In the genomic region with DNA sequence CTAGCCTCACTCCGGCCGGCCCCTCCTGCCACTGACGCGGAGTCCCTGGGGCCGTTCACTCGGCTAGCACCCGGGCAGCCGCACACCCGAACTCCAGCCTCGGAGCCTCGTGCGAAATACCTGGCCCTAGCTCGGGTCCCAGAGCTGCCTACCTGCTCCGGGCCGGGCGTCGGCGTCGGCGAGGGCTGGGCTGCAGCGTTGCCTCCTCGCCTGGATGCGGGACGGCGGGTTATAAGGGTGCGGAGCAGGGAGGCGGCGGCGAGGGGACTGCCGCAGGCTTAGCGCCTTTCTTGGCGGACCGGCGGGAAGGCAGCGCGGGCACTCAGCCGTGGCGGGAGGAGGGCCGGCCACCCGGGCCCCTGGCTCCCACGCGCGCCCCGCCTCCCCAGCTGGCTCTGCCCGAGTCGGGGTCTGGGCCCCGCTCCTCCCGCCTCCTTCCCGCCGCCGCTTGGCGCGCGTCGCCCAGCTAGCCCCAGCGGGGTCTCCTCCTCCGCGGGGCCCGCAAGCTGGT, we compare ENCODE assay signal across 8 mouse cellular contexts. TPM values are rescaled to one million over a fixed set of nuclear protein-coding genes. Genes with fewer than 3 reads are reported as not detected.
DNase-seq lines count a peak whose midpoint lies in the region; ATAC-seq and TF ChIP-seq lines count a peak whose summit lies in the region.

No protein-coding gene starts in this region.

- under 1% methylated on average over 58 of the region's 59 CpGs for whole genome bisulfite sequencing in heart, embryonic 16.5 days
- 2% methylated on average over 54 of the region's 59 CpGs for WGBS in forebrain, postnatal 0 days
- WGBS in liver, embryonic 11.5 days, result under 1% methylated on average over 53 of the region's 59 CpGs
- WGBS in stomach, postnatal 0 days, result 2% methylated on average over 31 of the region's 59 CpGs

- ATAC-seq in heart, embryonic 16.5 days (replicated peaks; ENCODE audit: extremely low read depth, insufficient read depth, low FRiP score), result no peak
- no peak for ATAC-seq in forebrain, postnatal 0 days
- no peak for ATAC-seq in liver, embryonic 11.5 days (replicated peaks; ENCODE audit: low FRiP score)
- no peak for ATAC-seq in stomach, postnatal 0 days (ENCODE audit: low FRiP score, low TSS enrichment)

- no peak for TF ChIP-seq CTCF in forebrain, postnatal 0 days (IDR thresholded peaks at IDR 0.05; ENCODE audit: low read depth)
- no peak for TF ChIP-seq CTCF in stomach, postnatal 0 days (IDR thresholded peaks at IDR 0.05; ENCODE audit: low read depth)

- intact Hi-C loops in heart, postnatal 14 days (cut with DNase I), result no loop called here

- no peaks in the 10 kb centered on the region for H3K36me3 ChIP-seq in heart, embryonic 16.5 days (ENCODE audit: control insufficient read depth, insufficient read depth)
- no peaks in the 10 kb centered on the region for H3K36me3 ChIP-seq in forebrain, postnatal 0 days (ENCODE audit: insufficient read depth)
- H3K36me3 ChIP-seq in liver, embryonic 11.5 days (ENCODE audit: control insufficient read depth, insufficient read depth, low read length), result no peaks in the 10 kb centered on the region
- H3K36me3 ChIP-seq in stomach, postnatal 0 days (ENCODE audit: control insufficient read depth, insufficient read depth, low read length), result no peaks in the 10 kb centered on the region

- H3K27me3 ChIP-seq in heart, embryonic 16.5 days (ENCODE audit: control insufficient read depth, insufficient read depth, low read length), result peaks cover 63% of the 10 kb centered on the region
- peaks cover 46% of the 10 kb centered on the region for H3K27me3 ChIP-seq in forebrain, postnatal 0 days (ENCODE audit: insufficient read depth, low read length)
- peaks cover 65% of the 10 kb centered on the region for H3K27me3 ChIP-seq in liver, embryonic 11.5 days (replicated peaks; ENCODE audit: control insufficient read depth, insufficient read depth, low read length)
- peaks cover 7% of the 10 kb centered on the region; the same call in 1 of the 2 replicates for H3K27me3 ChIP-seq in stomach, postnatal 0 days (ENCODE audit: control insufficient read depth, insufficient read depth, low read length)

- H3K4me3 ChIP-seq in heart, embryonic 16.5 days (ENCODE audit: low read length), result peak overlapping the region; percentile 94
- H3K4me3 ChIP-seq in brown adipose tissue, adult 24 weeks (ENCODE audit: insufficient read depth, low read depth, low read length), result peak overlapping the region; percentile 64
- H3K4me3 ChIP-seq in forebrain, postnatal 0 days (ENCODE audit: low read depth, low read length), result peak overlapping the region; percentile 38
- peak overlapping the region; percentile 90 for H3K4me3 ChIP-seq in liver, embryonic 11.5 days (ENCODE audit: low read depth, low read length)
- peak overlapping the region; percentile 51 for H3K4me3 ChIP-seq in stomach, postnatal 0 days (ENCODE audit: low read depth, low read length)

- H3K4me2 ChIP-seq in heart, embryonic 16.5 days (ENCODE audit: low read depth, low read length), result peak overlapping the region; percentile 72
- H3K4me2 ChIP-seq in forebrain, postnatal 0 days (ENCODE audit: low read depth), result peak overlapping the region; percentile 81
- H3K4me2 ChIP-seq in liver, embryonic 11.5 days, result peak overlapping the region; percentile 71
- peak overlapping the region; percentile 87 for H3K4me2 ChIP-seq in stomach, postnatal 0 days (replicated peaks; ENCODE audit: low read depth)

- H3K9ac ChIP-seq in heart, embryonic 16.5 days (ENCODE audit: low read length), result peak overlapping the region; percentile 64
- peak overlapping the region; percentile 33 for H3K9ac ChIP-seq in forebrain, postnatal 0 days
- H3K9ac ChIP-seq in liver, embryonic 11.5 days (ENCODE audit: low read depth, low read length), result peak overlapping the region; percentile 16; the same call in 1 of the 2 replicates
- peak overlapping the region; percentile 43 for H3K9ac ChIP-seq in stomach, postnatal 0 days (ENCODE audit: low read length)

- no peaks in the 10 kb centered on the region for H3K9me3 ChIP-seq in heart, embryonic 16.5 days (replicated peaks; ENCODE audit: control insufficient read depth, low read length)
- H3K9me3 ChIP-seq in forebrain, postnatal 0 days (ENCODE audit: low read length), result no peaks in the 10 kb centered on the region
- no peaks in the 10 kb centered on the region for H3K9me3 ChIP-seq in liver, embryonic 11.5 days (ENCODE audit: control insufficient read depth, low read length)
- no peaks in the 10 kb centered on the region for H3K9me3 ChIP-seq in stomach, postnatal 0 days (ENCODE audit: control insufficient read depth, low read length)

- no peak overlapping the region for H3K27ac ChIP-seq in heart, embryonic 16.5 days (ENCODE audit: low read length)
- H3K27ac ChIP-seq in brown adipose tissue, adult 24 weeks (replicated peaks; ENCODE audit: low read depth, low read length), result no peak overlapping the region
- H3K27ac ChIP-seq in forebrain, postnatal 0 days (ENCODE audit: low read depth, low read length), result no peak overlapping the region
- no peak overlapping the region for H3K27ac ChIP-seq in liver, embryonic 11.5 days (ENCODE audit: low read depth, low read length)
- no peak overlapping the region for H3K27ac ChIP-seq in stomach, postnatal 0 days (replicated peaks)

- peaks cover 24% of the 10 kb centered on the region for H3K4me1 ChIP-seq in heart, embryonic 16.5 days (ENCODE audit: control insufficient read depth, insufficient read depth, low read length)
- peaks cover 8% of the 10 kb centered on the region for H3K4me1 ChIP-seq in brown adipose tissue, adult 24 weeks (ENCODE audit: control insufficient read depth, insufficient read depth, insufficient read length, low read length)
- H3K4me1 ChIP-seq in forebrain, postnatal 0 days (ENCODE audit: insufficient read depth), result 0 out of 2 replicates have a peak, but pooled peaks cover 14% of the 10 kb centered on the region
- peaks cover 12% of the 10 kb centered on the region for H3K4me1 ChIP-seq in liver, embryonic 11.5 days (replicated peaks; ENCODE audit: control insufficient read depth, insufficient read depth, low read length)
- peaks cover 11% of the 10 kb centered on the region for H3K4me1 ChIP-seq in stomach, postnatal 0 days (replicated peaks; ENCODE audit: control insufficient read depth, insufficient read depth)

- no peak for TF ChIP-seq EP300 in stomach, postnatal 0 days (optimal IDR thresholded peaks at IDR 0.05)

- DNase-seq in heart, postnatal 14 days, result no peak
- peak; percentile 19 for DNase-seq in forebrain, postnatal 0 days
- peak; percentile 53 for DNase-seq in liver, embryonic 11.5 days (ENCODE audit: low spot score)
- DNase-seq in stomach, postnatal 0 days (ENCODE audit: low spot score), result no peak
- no peak for DNase-seq in right cerebral cortex, postnatal 36 days (ENCODE audit: low spot score in 2 of 2)
- no peak for DNase-seq in urinary bladder, postnatal 10 days (ENCODE audit: low spot score)

RNA-seq across cellular contexts. Expression of a gene that starts 0.3 kb away (rescaled TPM):
- polyA plus RNA-seq in heart, embryonic 16.5 days (2015; fragmentation: Nextera tagmentation; extraction: Ambion mirVana), result 0.20 and 0.31 TPM in 2 replicates
- under 1 TPM; 0.05 to 0.07 TPM for total RNA-seq in heart, postnatal 14 days (2021)
- polyA plus RNA-seq in brown adipose tissue, adult 24 weeks (2012; ENCODE audit: insufficient read depth, insufficient read length, missing spikeins), result not detected in 2 replicates
- total RNA-seq in forebrain, postnatal 0 days (2014; rRNA removed), result 2.2 and 3.9 TPM in 2 replicates
- polyA plus RNA-seq in forebrain, postnatal 0 days (2015; fragmentation: Nextera tagmentation; extraction: Ambion mirVana), result 3.5 and 4.1 TPM in 2 replicates
- 0.04 and 0.18 TPM in 2 replicates for polyA plus RNA-seq in liver, embryonic 11.5 days (2014; fragmentation: Nextera tagmentation; extraction: Ambion mirVana)
- 1.0 and 1.3 TPM in 2 replicates for polyA plus RNA-seq in stomach, postnatal 0 days (2015; fragmentation: Nextera tagmentation; extraction: Ambion mirVana)

RNA-seq across cellular contexts. Expression of a gene that starts 2.4 kb away (rescaled TPM):
- polyA plus RNA-seq in heart, embryonic 16.5 days (2015; fragmentation: Nextera tagmentation; extraction: Ambion mirVana), result 23.5 and 24.4 TPM in 2 replicates
- total RNA-seq in heart, postnatal 14 days (2021), result 10 to 100 TPM; 12.6 to 13.5 TPM
- 6.3 and 8.2 TPM in 2 replicates for polyA plus RNA-seq in brown adipose tissue, adult 24 weeks (2012; ENCODE audit: insufficient read depth, insufficient read length, missing spikeins)
- total RNA-seq in forebrain, postnatal 0 days (2014; rRNA removed), result 44.1 and 44.4 TPM in 2 replicates
- 37.6 and 42.7 TPM in 2 replicates for polyA plus RNA-seq in forebrain, postnatal 0 days (2015; fragmentation: Nextera tagmentation; extraction: Ambion mirVana)
- polyA plus RNA-seq in liver, embryonic 11.5 days (2014; fragmentation: Nextera tagmentation; extraction: Ambion mirVana), result 39.9 and 46.8 TPM in 2 replicates
- 17.3 and 19.9 TPM in 2 replicates for polyA plus RNA-seq in stomach, postnatal 0 days (2015; fragmentation: Nextera tagmentation; extraction: Ambion mirVana)

RNA-seq across cellular contexts. Expression of a gene that starts 20.7 kb away (rescaled TPM):
- polyA plus RNA-seq in heart, embryonic 16.5 days (2015; fragmentation: Nextera tagmentation; extraction: Ambion mirVana), result 143 and 147 TPM in 2 replicates
- 100 to 1,000 TPM; 121 to 126 TPM for total RNA-seq in heart, postnatal 14 days (2021)
- 105 and 132 TPM in 2 replicates for polyA plus RNA-seq in brown adipose tissue, adult 24 weeks (2012; ENCODE audit: insufficient read depth, insufficient read length, missing spikeins)
- total RNA-seq in forebrain, postnatal 0 days (2014; rRNA removed), result 185 and 202 TPM in 2 replicates
- 223 and 224 TPM in 2 replicates for polyA plus RNA-seq in forebrain, postnatal 0 days (2015; fragmentation: Nextera tagmentation; extraction: Ambion mirVana)
- polyA plus RNA-seq in liver, embryonic 11.5 days (2014; fragmentation: Nextera tagmentation; extraction: Ambion mirVana), result 133 and 149 TPM in 2 replicates
- 165 and 170 TPM in 2 replicates for polyA plus RNA-seq in stomach, postnatal 0 days (2015; fragmentation: Nextera tagmentation; extraction: Ambion mirVana)

RNA-seq across cellular contexts. Expression of a gene that starts 30.8 kb away (rescaled TPM):
- polyA plus RNA-seq in heart, embryonic 16.5 days (2015; fragmentation: Nextera tagmentation; extraction: Ambion mirVana), result 33.8 and 38.8 TPM in 2 replicates
- 10 to 100 TPM; 18.2 to 20.6 TPM for total RNA-seq in heart, postnatal 14 days (2021)
- polyA plus RNA-seq in brown adipose tissue, adult 24 weeks (2012; ENCODE audit: insufficient read depth, insufficient read length, missing spikeins), result 0.21 and 0.28 TPM in 2 replicates
- 22.2 and 36.5 TPM in 2 replicates for total RNA-seq in forebrain, postnatal 0 days (2014; rRNA removed)
- 5.6 and 7.7 TPM in 2 replicates for polyA plus RNA-seq in forebrain, postnatal 0 days (2015; fragmentation: Nextera tagmentation; extraction: Ambion mirVana)
- 5.8 and 5.9 TPM in 2 replicates for polyA plus RNA-seq in liver, embryonic 11.5 days (2014; fragmentation: Nextera tagmentation; extraction: Ambion mirVana)
- polyA plus RNA-seq in stomach, postnatal 0 days (2015; fragmentation: Nextera tagmentation; extraction: Ambion mirVana), result 10.2 and 10.8 TPM in 2 replicates

Comparison
In these comparisons a context has a peak if more than half of its experiments do, and no peak if none do; other contexts are left out.
1. H3K4me3 ChIP-seq: peak in every context shown above with its lines; median percentile 94 in heart, embryonic 16.5 days; 90 in liver, embryonic 11.5 days; 64 in brown adipose tissue, adult 24 weeks; 51 in stomach, postnatal 0 days; 38 in forebrain, postnatal 0 days.
2. DNase-seq: peak in forebrain, postnatal 0 days (single experiment) and liver, embryonic 11.5 days (single experiment); none in heart, postnatal 14 days (0 of 2), stomach, postnatal 0 days (single experiment), right cerebral cortex, postnatal 36 days (0 of 2) and urinary bladder, postnatal 10 days (single experiment).
3. Peak in every context shown above with its lines, with median percentiles within 50 percentile points of each other: H3K4me2 ChIP-seq and H3K9ac ChIP-seq.